Mouse (Mus musculus) intestine, postnatal 0 days (tissue): ENCODE data around the gene Hephl1. TPM values are rescaled to one million over a fixed set of nuclear protein-coding genes. Genes with fewer than 3 reads are reported as not detected.

Source experiments
- ATAC-seq: fragments of 200-750 bp; cut with Nextera tagmentation; 2 replicates; pipeline ENCODE4 v1.8.0; 2017; ENCODE audit warnings: mild to moderate bottlenecking, moderate TSS enrichment, moderate library complexity
- H3K27ac ChIP-seq: fragments of 300-500 bp; sonication (generic); 2 replicates; pipeline ENCODE4 v1.5.1; 2014; ENCODE audit warnings: mild to moderate bottlenecking, low read depth, low read length, moderate library complexity
- H3K27me3 ChIP-seq: fragments of 300-500 bp; sonication (generic); replicated peaks from 2 replicates; pipeline ENCODE4 v1.6.1; 2014; ENCODE audit warnings: low read length, mixed read lengths; ENCODE audit not compliant: control insufficient read depth, insufficient read depth
- H3K36me3 ChIP-seq: fragments of 300-500 bp; sonication (generic); 2 replicates; pipeline ENCODE4 v1.6.1; 2014; ENCODE audit warnings: mild to moderate bottlenecking, moderate library complexity; ENCODE audit not compliant: control insufficient read depth, insufficient read depth
- H3K4me1 ChIP-seq: fragments of 300-500 bp; sonication (generic); replicated peaks from 2 replicates; pipeline ENCODE4 v1.6.1; 2014; ENCODE audit warnings: antibody characterized with exemption, low read length, mixed read lengths; ENCODE audit not compliant: control insufficient read depth, insufficient read depth
- H3K4me2 ChIP-seq: fragments of 300-500 bp; sonication (generic); replicated peaks from 2 replicates; pipeline ENCODE4 v1.6.1; 2014; ENCODE audit warnings: low read depth, mild to moderate bottlenecking, moderate library complexity
- H3K4me3 ChIP-seq: fragments of 300-500 bp; sonication (generic); 2 replicates; pipeline ENCODE4 v1.5.1; 2014; ENCODE audit warnings: low read depth, low read length
- H3K9ac ChIP-seq: fragments of 300-500 bp; sonication (generic); 2 replicates; pipeline ENCODE4 v1.6.1; 2014; ENCODE audit warnings: mild to moderate bottlenecking, low read depth, low read length
- H3K9me3 ChIP-seq: fragments of 300-500 bp; sonication (generic); 2 replicates; pipeline ENCODE4 v1.6.1; 2016; ENCODE audit warnings: mixed run types; ENCODE audit not compliant: control insufficient read depth
- CTCF ChIP-seq: sonication (generic); IDR thresholded peaks from 2 replicates; pipeline ENCODE4 v1.5.1; 2016; ENCODE audit warnings: low read depth, mild to moderate bottlenecking, control low read depth, antibody characterized with exemption, moderate library complexity
- WGBS: fragments of 180-500 bp; shearing (Covaris S2); extraction: QIAGEN DNeasy Blood & Tissue Kit; methylation state at CpG from one replicate; pipeline ENCODE4 v1.1.7; 2014; 5-methylcytosine and 5-hydroxymethylcytosine counted together
- polyA plus RNA-seq: library from polyadenylated mRNA; unstranded; fragments of >200 nt; fragmentation: Nextera tagmentation; extraction: Ambion mirVana; gene quantifications from 2 replicates; pipeline ENCODE4 v1.2.1, GENCODE M21; 2015

Gene Hephl1
- polyA plus RNA-seq, 1 experiment from 2014 or later: not detected

- peaks cover 14% of the 10 kb centered on the region; the same call in 1 of the 2 replicates for H3K36me3 ChIP-seq
- no peaks in the 10 kb centered on the region for H3K27me3 ChIP-seq
- no peaks in the 10 kb centered on the region for H3K9me3 ChIP-seq
- WGBS: 65% methylated on average over 5 of the region's 5 CpGs
- H3K4me3 ChIP-seq: no peak overlapping the region
- H3K4me1 ChIP-seq: no peaks in the 10 kb centered on the region
- H3K4me2 ChIP-seq: no peak overlapping the region
- ATAC-seq: no peak
- TF ChIP-seq CTCF: no peak
- no peak overlapping the region for H3K27ac ChIP-seq
- H3K9ac ChIP-seq: no peak overlapping the region
These were observed 93.2 kb downstream of the Hephl1 start for GRCm38 (mm10) chr9:15018756-15019131.

GRCm38 (mm10) chr9:15017791-15018755 lies 93.8 kb downstream of the Hephl1 start:
- Histone ChIP-seq H3K27ac (no peak overlapping the region), H3K9ac (no peak overlapping the region), H3K36me3 (peaks cover 14% of the 10 kb centered on the region; the same call in 1 of the 2 replicates), H3K27me3 (no peaks in the 10 kb centered on the region), H3K9me3 (no peaks in the 10 kb centered on the region), H3K4me3 (no peak overlapping the region), H3K4me1 (no peaks in the 10 kb centered on the region), H3K4me2 (no peak overlapping the region)
- 85% methylated on average over 18 of the region's 18 CpGs for WGBS
- no peak for ATAC-seq
- no peak for TF ChIP-seq CTCF

GRCm38 (mm10) chr9:15015223-15015956 lies 96.5 kb downstream of the Hephl1 start:
- H3K4me3 ChIP-seq: no peak overlapping the region
- H3K4me1 ChIP-seq: no peaks in the 10 kb centered on the region
- no peak overlapping the region for H3K9ac ChIP-seq
- no peaks in the 10 kb centered on the region for H3K27me3 ChIP-seq
- H3K9me3 ChIP-seq: no peaks in the 10 kb centered on the region
- peaks cover 10% of the 10 kb centered on the region; the same call in 1 of the 2 replicates for H3K36me3 ChIP-seq
- WGBS: 57% methylated on average over 7 of the region's 7 CpGs
- ATAC-seq: peak; percentile 41
- H3K4me2 ChIP-seq: no peak overlapping the region
- TF ChIP-seq CTCF: peak; percentile 93
- no peak overlapping the region for H3K27ac ChIP-seq

GRCm38 (mm10) chr9:15007566-15007965 lies 104.3 kb downstream of the Hephl1 start:
- no peak overlapping the region for H3K9ac ChIP-seq
- H3K4me3 ChIP-seq: no peak overlapping the region
- no peaks in the 10 kb centered on the region for H3K4me1 ChIP-seq
- no peak for ATAC-seq
- H3K9me3 ChIP-seq: no peaks in the 10 kb centered on the region
- H3K27me3 ChIP-seq: no peaks in the 10 kb centered on the region
- TF ChIP-seq CTCF: no peak
- H3K27ac ChIP-seq: no peak overlapping the region
- peaks cover 21% of the 10 kb centered on the region for H3K36me3 ChIP-seq
- WGBS: 89% methylated on average over 14 of the region's 14 CpGs
- H3K4me2 ChIP-seq: no peak overlapping the region

- Histone ChIP-seq H3K9me3 (no peaks in the 10 kb centered on the region), H3K4me2 (no peak overlapping the region), H3K9ac (no peak overlapping the region), H3K27me3 (no peaks in the 10 kb centered on the region), H3K4me3 (no peak overlapping the region), H3K4me1 (no peaks in the 10 kb centered on the region), H3K36me3 (peaks cover 21% of the 10 kb centered on the region), H3K27ac (no peak overlapping the region)
- TF ChIP-seq CTCF: no peak
- ATAC-seq: no peak
- 63% methylated on average over 9 of the region's 9 CpGs for WGBS
These were observed 107.6 kb downstream of the Hephl1 start for GRCm38 (mm10) chr9:15004298-15004685.

GRCm38 (mm10) chr9:15003676-15004297 lies 108.1 kb downstream of the Hephl1 start:
- 70% methylated on average over 10 of the region's 10 CpGs for WGBS
- H3K27ac ChIP-seq: no peak overlapping the region
- no peaks in the 10 kb centered on the region for H3K9me3 ChIP-seq
- H3K4me2 ChIP-seq: no peak overlapping the region
- no peak for ATAC-seq
- no peak for TF ChIP-seq CTCF
- no peak overlapping the region for H3K9ac ChIP-seq
- H3K4me1 ChIP-seq: no peaks in the 10 kb centered on the region
- no peak overlapping the region for H3K4me3 ChIP-seq
- H3K27me3 ChIP-seq: no peaks in the 10 kb centered on the region
- peaks cover 21% of the 10 kb centered on the region for H3K36me3 ChIP-seq
